Mouse (Mus musculus): ENCODE results near the gene Olfr1491.

- TF ChIP-seq CTCF (IDR thresholded peaks at IDR 0.05; ENCODE audit: low read depth) (no peak), EP300 (optimal IDR thresholded peaks at IDR 0.05) (no peak)
These were observed at the start of gene Olfr1491 for GRCm38 (mm10) chr19:13696968-13697367.
